Mouse (Mus musculus) ES-Bruce4 (cell line): ENCODE data around the gene Elf5. TPM values are rescaled to one million over a fixed set of nuclear protein-coding genes. Genes with fewer than 3 reads are reported as not detected.

Experiments
- H3K27ac ChIP-seq: 2 replicates; pipeline ENCODE4 v1.5.1; 2012; ENCODE audit warnings: low read length, inconsistent platforms; ENCODE audit not compliant: insufficient read depth
- H3K27me3 ChIP-seq: 2 replicates; pipeline ENCODE4 v1.6.1; 2012; ENCODE audit warnings: mild to moderate bottlenecking, low read length, inconsistent platforms; ENCODE audit not compliant: control insufficient read depth, poor library complexity, insufficient read depth, severe bottlenecking
- H3K36me3 ChIP-seq: 2 replicates; pipeline ENCODE4 v1.6.1; 2012; ENCODE audit warnings: inconsistent platforms, mild to moderate bottlenecking, low read length, moderate library complexity; ENCODE audit not compliant: control insufficient read depth, poor library complexity, insufficient read depth, severe bottlenecking
- H3K4me1 ChIP-seq: one replicate; pipeline ENCODE4 v1.8.1; 2011; ENCODE audit warnings: low read length; ENCODE audit not compliant: control insufficient read depth, insufficient read depth
- H3K4me3 ChIP-seq: 2 replicates; pipeline ENCODE4 v1.5.1; 2011; ENCODE audit warnings: low read depth, mild to moderate bottlenecking, low read length
- H3K9ac ChIP-seq: 2 replicates; pipeline ENCODE4 v1.6.1; 2012; ENCODE audit warnings: low read depth, mild to moderate bottlenecking, inconsistent platforms; ENCODE audit not compliant: poor library complexity, severe bottlenecking
- H3K9me3 ChIP-seq: replicated peaks from 2 replicates; pipeline ENCODE4 v1.6.1; 2012; ENCODE audit warnings: mild to moderate bottlenecking, low read length, inconsistent platforms; ENCODE audit not compliant: control insufficient read depth, poor library complexity, insufficient read depth, severe bottlenecking
- CTCF ChIP-seq: IDR thresholded peaks from one replicate; pipeline ENCODE4 v1.8.1; 2011; ENCODE audit warnings: low read depth, low read length
- EP300 ChIP-seq: IDR thresholded peaks from 2 replicates; pipeline ENCODE4 v1.6.1; 2011; ENCODE audit warnings: low read depth, low read length; ENCODE audit not compliant: insufficient read depth
- POLR2A ChIP-seq: IDR thresholded peaks from one replicate; pipeline ENCODE4 v1.8.1; 2011; ENCODE audit warnings: low read length; ENCODE audit not compliant: insufficient read depth
- polyA plus RNA-seq: library from polyadenylated mRNA; stranded (reverse); fragments of >200 nt; gene quantifications from 2 replicates; pipeline ENCODE4 v1.2.4, GENCODE M21; 2011; ENCODE audit warnings: low read depth; ENCODE audit not compliant: missing spikeins, insufficient read depth, insufficient read length

Elf5 gene
- polyA plus RNA-seq, 1 experiment = not detected

DNA sequence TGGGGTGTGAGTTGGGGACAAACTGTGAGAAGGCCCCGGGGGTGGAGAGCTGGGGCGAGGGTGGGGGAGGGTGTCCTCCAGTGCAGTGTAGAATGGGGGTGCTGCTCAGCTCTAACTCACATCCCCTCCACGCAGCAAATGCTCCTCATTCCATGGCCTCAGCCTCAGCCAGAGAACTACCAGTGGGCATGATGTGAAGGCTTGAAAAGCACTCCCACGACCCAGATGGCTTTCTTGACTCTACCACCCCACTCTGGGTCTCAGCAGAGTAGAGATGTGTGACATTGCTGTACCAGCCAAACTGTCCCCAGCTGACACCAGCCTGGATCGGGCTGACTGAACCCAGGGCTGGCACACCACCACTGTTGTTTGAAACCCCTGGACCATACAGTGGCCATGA, 41.1 kb downstream of the Elf5 start:
- peaks cover 22% of the 10 kb centered on the region for H3K36me3 ChIP-seq
- no peak for TF ChIP-seq CTCF
- TF ChIP-seq EP300 = no peak
- no peak for TF ChIP-seq POLR2A

DNA sequence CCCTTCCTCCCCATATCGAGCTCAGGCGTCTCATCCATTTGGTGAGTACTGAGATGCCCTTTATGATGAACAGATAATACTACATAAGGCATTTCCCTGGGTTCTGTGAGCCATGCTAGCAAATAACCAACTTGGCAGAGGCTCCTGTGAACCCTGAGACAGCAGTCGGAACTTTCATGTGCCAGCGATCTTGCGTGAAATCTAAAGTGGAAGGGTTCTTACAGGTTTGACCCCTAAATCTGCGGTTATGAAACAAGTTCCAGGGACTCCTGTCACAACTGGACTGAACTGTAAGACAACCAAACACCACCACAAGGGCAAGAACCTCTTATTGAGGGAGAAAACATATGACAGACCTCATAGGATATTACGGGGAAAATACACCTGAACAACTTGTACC, 44.3 kb downstream of the Elf5 start:
- no peaks in the 10 kb centered on the region for H3K9me3 ChIP-seq
- H3K9ac ChIP-seq = no peak overlapping the region
- TF ChIP-seq POLR2A = no peak
- no peak for TF ChIP-seq EP300
- no peak for TF ChIP-seq CTCF
- H3K4me3 ChIP-seq = no peak overlapping the region
- H3K27me3 ChIP-seq = no peaks in the 10 kb centered on the region
- peaks cover 1% of the 10 kb centered on the region for H3K4me1 ChIP-seq
- no peak overlapping the region for H3K27ac ChIP-seq
- H3K36me3 ChIP-seq = peaks cover 26% of the 10 kb centered on the region

More for the DNA sequence above, 41.1 kb downstream of the Elf5 start:
- no peak overlapping the region for H3K9ac ChIP-seq
- H3K4me1 ChIP-seq = no peaks in the 10 kb centered on the region
- no peaks in the 10 kb centered on the region for H3K9me3 ChIP-seq
- H3K27ac ChIP-seq = no peak overlapping the region
- no peak overlapping the region for H3K4me3 ChIP-seq
- H3K27me3 ChIP-seq = no peaks in the 10 kb centered on the region

DNA sequence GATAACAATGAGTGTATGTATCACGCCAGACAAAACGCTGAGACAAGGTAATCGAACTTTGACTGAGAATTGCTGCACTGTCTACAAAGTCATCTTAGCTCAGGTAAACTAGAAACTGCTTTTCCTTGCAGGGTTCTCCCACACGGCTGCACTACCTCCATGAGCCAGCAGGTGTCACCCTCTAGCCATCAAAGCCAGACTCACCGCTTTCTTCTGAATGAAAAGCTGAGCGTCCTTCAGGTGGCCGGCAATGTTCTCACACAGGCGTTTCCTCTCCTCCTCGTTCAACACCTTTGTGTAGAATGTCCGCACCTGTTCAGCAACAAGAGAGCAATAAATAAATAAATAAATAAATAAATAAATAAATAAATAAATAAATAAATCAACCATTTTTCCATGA, 45.2 kb downstream of the Elf5 start:
- peaks cover 26% of the 10 kb centered on the region for H3K36me3 ChIP-seq

DNA sequence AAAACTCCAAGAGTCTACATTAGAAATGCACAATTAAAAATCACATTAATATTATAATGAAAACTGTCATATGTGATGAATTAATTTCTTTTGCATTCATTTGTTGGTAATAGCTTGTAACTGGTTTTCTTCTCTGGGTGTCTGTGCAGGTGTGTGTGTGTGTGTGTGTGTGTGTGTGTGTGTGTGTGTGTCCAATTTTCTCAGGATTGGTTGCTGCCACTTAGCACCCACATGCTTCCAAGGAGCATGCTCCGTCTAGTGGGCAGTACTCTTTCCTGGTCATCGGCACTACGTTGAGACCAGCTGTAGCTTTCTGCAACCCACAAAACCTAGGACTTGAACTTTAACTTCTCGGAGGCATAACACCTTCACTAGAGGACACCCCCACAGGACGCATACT, 45.6 kb downstream of the Elf5 start:
- H3K9me3 ChIP-seq = no peaks in the 10 kb centered on the region
- no peaks in the 10 kb centered on the region for H3K27me3 ChIP-seq
- no peak overlapping the region for H3K27ac ChIP-seq
- TF ChIP-seq EP300 = no peak
- TF ChIP-seq CTCF = no peak
- no peak for TF ChIP-seq POLR2A
- no peak overlapping the region for H3K4me3 ChIP-seq
- no peak overlapping the region for H3K9ac ChIP-seq
- H3K4me1 ChIP-seq = peaks cover 1% of the 10 kb centered on the region
- H3K36me3 ChIP-seq = peaks cover 26% of the 10 kb centered on the region

More for the DNA sequence above, 45.2 kb downstream of the Elf5 start:
- no peak overlapping the region for H3K27ac ChIP-seq
- H3K27me3 ChIP-seq = no peaks in the 10 kb centered on the region
- peak; percentile 94 for TF ChIP-seq CTCF
- TF ChIP-seq POLR2A = no peak
- no peak overlapping the region for H3K4me3 ChIP-seq
- no peaks in the 10 kb centered on the region for H3K9me3 ChIP-seq
- H3K9ac ChIP-seq = no peak overlapping the region
- H3K4me1 ChIP-seq = peaks cover 1% of the 10 kb centered on the region

DNA sequence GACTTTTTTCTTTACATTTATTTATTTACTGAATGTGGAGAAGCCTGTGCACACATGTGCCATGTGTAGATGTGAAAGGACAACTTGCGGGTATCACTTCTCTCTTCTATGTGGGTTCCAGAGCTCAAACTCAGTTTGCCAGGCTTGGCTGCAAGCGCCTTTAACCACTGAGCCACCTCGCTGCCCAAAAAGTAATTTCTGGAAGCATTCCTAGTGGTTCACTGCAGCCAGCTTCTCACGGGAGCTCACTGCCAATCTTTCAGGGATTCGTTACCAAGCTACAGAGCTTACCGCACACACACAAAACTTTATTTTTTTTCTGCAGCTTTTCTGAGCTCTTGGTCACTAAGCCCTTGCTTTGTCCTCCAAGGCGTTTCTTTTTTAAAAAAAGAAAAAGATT, 46.1 kb downstream of the Elf5 start:
- Histone ChIP-seq H3K36me3 (peaks cover 26% of the 10 kb centered on the region), H3K4me3 (no peak overlapping the region), H3K9ac (no peak overlapping the region), H3K27ac (no peak overlapping the region), H3K4me1 (peaks cover 1% of the 10 kb centered on the region), H3K9me3 (no peaks in the 10 kb centered on the region), H3K27me3 (no peaks in the 10 kb centered on the region)
- TF ChIP-seq CTCF (no peak), POLR2A (no peak), EP300 (no peak)

DNA sequence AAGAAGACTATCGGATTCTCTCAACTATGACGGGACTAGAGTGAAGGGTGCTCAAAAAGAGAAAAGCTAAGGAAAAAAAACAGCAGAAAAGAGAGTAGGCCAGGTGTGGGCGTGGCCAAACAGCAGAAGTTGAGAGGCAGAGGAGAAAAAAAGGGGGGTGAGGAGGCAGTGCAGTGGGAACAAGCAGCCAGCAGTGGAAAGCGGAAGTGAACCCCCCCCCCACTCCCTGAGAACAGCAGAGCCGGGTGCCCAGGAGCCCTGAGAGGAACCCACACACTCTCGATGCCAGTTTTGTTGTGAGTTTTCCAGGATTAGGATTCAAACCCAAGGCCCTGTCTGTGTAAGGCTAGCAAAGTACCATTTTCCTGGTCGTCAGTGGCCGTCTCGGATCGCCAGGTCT, 47.6 kb downstream of the Elf5 start:
- no peak overlapping the region for H3K27ac ChIP-seq
- peaks cover 1% of the 10 kb centered on the region for H3K4me1 ChIP-seq
- TF ChIP-seq POLR2A = no peak
- TF ChIP-seq CTCF = no peak
- no peak for TF ChIP-seq EP300
- H3K9me3 ChIP-seq = no peaks in the 10 kb centered on the region
- H3K36me3 ChIP-seq = peaks cover 29% of the 10 kb centered on the region
- no peaks in the 10 kb centered on the region for H3K27me3 ChIP-seq
- H3K4me3 ChIP-seq = no peak overlapping the region
- H3K9ac ChIP-seq = no peak overlapping the region
